Comparison of ENCODE assay signal across 10 mouse cellular contexts in the genomic region with DNA sequence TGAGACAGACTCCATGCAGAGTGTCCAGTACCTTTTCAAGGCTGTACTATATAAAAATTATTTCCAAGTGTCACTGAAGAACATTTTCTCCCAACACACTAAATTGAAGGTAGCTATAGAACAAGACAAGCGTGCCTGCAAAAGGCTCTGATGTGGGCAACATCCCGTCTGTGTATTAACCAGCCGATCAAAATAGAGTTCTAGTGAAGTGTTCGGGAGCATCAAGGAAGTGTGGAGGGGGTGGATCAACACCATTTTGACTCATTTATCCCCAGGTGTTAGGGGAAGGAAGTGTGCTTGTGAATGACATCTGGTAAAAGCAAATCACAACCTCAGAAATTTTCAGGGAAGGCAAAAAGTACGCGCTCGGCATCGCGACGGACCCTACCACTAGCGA. TPM values are rescaled to one million over a fixed set of nuclear protein-coding genes. Genes with fewer than 3 reads are reported as not detected.
DNase-seq lines count a peak whose midpoint lies in the region; ATAC-seq and TF ChIP-seq lines count a peak whose summit lies in the region.
"Had no signal": no experiment of that assay in that cellular context is flagged by ENCODE, and none has a peak within 500 bp of the region (broad histone marks: within the 10 kb centered on the region; RNA-seq: fewer than 3 reads in every experiment).

No protein-coding gene starts in this region.

- no peak for TF ChIP-seq CTCF in gastrocnemius, adult 2 months (IDR thresholded peaks at IDR 0.05)

- no peak overlapping the region for H3K27ac ChIP-seq in heart, embryonic 15.5 days
- no peak overlapping the region for H3K27ac ChIP-seq in ES-E14 (ENCODE audit: insufficient read depth, low read depth, low read length, poor library complexity, severe bottlenecking)
- H3K27ac ChIP-seq in forebrain, embryonic 15.5 days (replicated peaks): no peak overlapping the region
- no peak overlapping the region for H3K27ac ChIP-seq in limb, embryonic 15.5 days
- H3K27ac ChIP-seq in gastrocnemius, adult 2 months: no peak overlapping the region

- peak overlapping the region; percentile 54 for H3K4me3 ChIP-seq in heart, embryonic 15.5 days
- H3K4me3 ChIP-seq in ES-E14 (ENCODE audit: insufficient read depth in 1 of 2, low read depth in 1 of 2, low read length in 2 of 2, poor library complexity in 1 of 2, severe bottlenecking in 1 of 2): peak overlapping the region; percentile 60 to 73
- H3K4me3 ChIP-seq in forebrain, embryonic 15.5 days: peak overlapping the region; percentile 56
- H3K4me3 ChIP-seq in limb, embryonic 15.5 days: peak overlapping the region; percentile 46
- H3K4me3 ChIP-seq in gastrocnemius, adult 2 months: no peak overlapping the region

- intact Hi-C loops in gastrocnemius, adult 2 months (cut with DNase I): no loop called here

- H3K9ac ChIP-seq in heart, embryonic 15.5 days: peak overlapping the region; percentile 36; the same call in 1 of the 2 replicates
- H3K9ac ChIP-seq in ES-E14 (ENCODE audit: insufficient read depth, low read depth, low read length, poor library complexity, severe bottlenecking): no peak overlapping the region
- peak overlapping the region; percentile 54 for H3K9ac ChIP-seq in forebrain, embryonic 15.5 days (replicated peaks)
- no peak overlapping the region for H3K9ac ChIP-seq in limb, embryonic 15.5 days

- no peaks in the 10 kb centered on the region for H3K36me3 ChIP-seq in heart, embryonic 15.5 days
- no peaks in the 10 kb centered on the region for H3K36me3 ChIP-seq in ES-E14 (ENCODE audit: control insufficient read depth, insufficient read depth, low read length, poor library complexity, severe bottlenecking)
- H3K36me3 ChIP-seq in forebrain, embryonic 15.5 days: no peaks in the 10 kb centered on the region
- H3K36me3 ChIP-seq in limb, embryonic 15.5 days: no peaks in the 10 kb centered on the region

- 8% methylated on average over 11 of the region's 11 CpGs for WGBS in heart, embryonic 15.5 days
- 4% methylated on average over 11 of the region's 11 CpGs for WGBS in forebrain, embryonic 15.5 days
- 7% methylated on average over 11 of the region's 11 CpGs for WGBS in limb, embryonic 15.5 days

- H3K27me3 ChIP-seq in heart, embryonic 15.5 days: peaks cover 24% of the 10 kb centered on the region
- no peaks in the 10 kb centered on the region; the same call in 1 of the 2 replicates for H3K27me3 ChIP-seq in forebrain, embryonic 15.5 days
- peaks cover 33% of the 10 kb centered on the region for H3K27me3 ChIP-seq in limb, embryonic 15.5 days

- no peak for ATAC-seq in heart, embryonic 15.5 days (replicated peaks; ENCODE audit: insufficient number of reproducible peaks, insufficient read depth, low FRiP score, low read depth)
- ATAC-seq in forebrain, embryonic 15.5 days (replicated peaks): no peak
- ATAC-seq in limb, embryonic 15.5 days (ENCODE audit: insufficient number of reproducible peaks, low FRiP score, low TSS enrichment, low read depth): no peak

- in situ Hi-C loops in ES-E14 (cut with MboI; ENCODE audit: low sequenced_read_pairs in 2 of 2, unreplicated experiment in 2 of 2): no loop called here

- no peak for DNase-seq in heart, adult 9 months (ENCODE audit: low spot score in 2 of 2)
- DNase-seq in ES-E14 (ENCODE audit: low read depth, low spot score): no peak
- no peak for DNase-seq in ovary, postnatal 10 days (ENCODE audit: low spot score)
- DNase-seq in gastrocnemius, adult 2 months: no peak
- DNase-seq in thymus, postnatal 4 days: no peak

- H3K4me1 ChIP-seq in heart, embryonic 15.5 days (replicated peaks): peaks cover 8% of the 10 kb centered on the region
- 0 out of 4 replicates have a peak, but pooled peaks cover 0 to 2% of the 10 kb centered on the region in 2 experiments for H3K4me1 ChIP-seq in ES-E14 (ENCODE audit: control insufficient read depth in 2 of 2, insufficient read depth in 2 of 2, low read length in 2 of 2, poor library complexity in 1 of 2)
- peaks cover 6% of the 10 kb centered on the region; the same call in 1 of the 2 replicates for H3K4me1 ChIP-seq in forebrain, embryonic 15.5 days
- H3K4me1 ChIP-seq in limb, embryonic 15.5 days: peaks cover 7% of the 10 kb centered on the region

- no peaks in the 10 kb centered on the region for H3K9me3 ChIP-seq in heart, embryonic 15.5 days (replicated peaks)
- H3K9me3 ChIP-seq in ES-E14 (ENCODE audit: control insufficient read depth, insufficient read depth, low read depth, low read length): no peaks in the 10 kb centered on the region
- no peaks in the 10 kb centered on the region for H3K9me3 ChIP-seq in forebrain, embryonic 15.5 days
- no peaks in the 10 kb centered on the region for H3K9me3 ChIP-seq in limb, embryonic 15.5 days

- H3K4me2 ChIP-seq in heart, embryonic 15.5 days: peak overlapping the region; percentile 92
- peak overlapping the region; percentile 93 for H3K4me2 ChIP-seq in forebrain, embryonic 15.5 days (replicated peaks)
- peak overlapping the region; percentile 81 for H3K4me2 ChIP-seq in limb, embryonic 15.5 days

TF ChIP-seq in ES-E14, 5 proteins besides CTCF, POLR2A, EP300 and RAD21:
- TF ChIP-seq ZNF384 (IDR thresholded peaks at IDR 0.05; ENCODE audit: low read depth, low read length) (no peak), MAFK (IDR thresholded peaks at IDR 0.05; ENCODE audit: insufficient read depth, low read depth, low read length) (no peak), CHD2 (IDR thresholded peaks at IDR 0.05; ENCODE audit: low read depth, low read length) (no peak), HCFC1 (IDR thresholded peaks at IDR 0.05; ENCODE audit: borderline replicate concordance, insufficient read depth, low read length) (no peak), ZC3H11A (IDR thresholded peaks at IDR 0.05; ENCODE audit: borderline replicate concordance, low read depth, low read length) (no peak)

RNA-seq across cellular contexts. Expression of a gene that starts 0.7 kb away (rescaled TPM):
- polyA plus RNA-seq in heart, embryonic 15.5 days (2015; fragmentation: Nextera tagmentation; extraction: Ambion mirVana): 0.45 and 1.0 TPM in 2 replicates
- 0.09 and 0.16 TPM in 2 replicates for total RNA-seq in ES-E14 (2012; rRNA removed)
- polyA plus RNA-seq in forebrain, embryonic 15.5 days (2015; fragmentation: Nextera tagmentation; extraction: Ambion mirVana): 5.2 and 5.9 TPM in 2 replicates
- polyA plus RNA-seq in limb, embryonic 15.5 days (2015; fragmentation: Nextera tagmentation; extraction: Ambion mirVana): 2.2 and 2.9 TPM in 2 replicates
- total RNA-seq in gastrocnemius, adult 2 months (2021): under 1 TPM in 1 of 2 experiments, not detected in 1; 0.14 TPM
- total RNA-seq: MEL had no signal
- polyA plus RNA-seq: small intestine, adult 2 months had no signal

Comparison
In these comparisons a context has a peak if more than half of its experiments do, and no peak if none do; other contexts are left out.
1. H3K9ac ChIP-seq: peak in heart, embryonic 15.5 days (single experiment) and forebrain, embryonic 15.5 days (single experiment); none in ES-E14 (single experiment) and limb, embryonic 15.5 days (single experiment).
2. Peak in every context shown above with its lines, with median percentiles within 50 percentile points of each other: H3K4me2 ChIP-seq.